Mouse (Mus musculus): ENCODE measurements around the gene Syngap1. TPM values are rescaled to one million over a fixed set of nuclear protein-coding genes. Genes with fewer than 3 reads are reported as not detected.

Gene Syngap1
- total and polyA plus RNA-seq, 2 experiments from 2014 or later, result 6.1 to 90.3 TPM

GRCm38 (mm10) chr17:27001151-27001550 lies 60.1 kb downstream of the Syngap1 start:
- H3K4me1 ChIP-seq (ENCODE audit: insufficient read depth, low read length), result no peaks in the 10 kb centered on the region
- ATAC-seq (ENCODE audit: low FRiP score), result no peak
- 72% methylated on average over 7 of the region's 7 CpGs for WGBS

GRCm38 (mm10) chr17:27001889-27002288 lies 60.8 kb downstream of the Syngap1 start:
- ATAC-seq (ENCODE audit: low FRiP score) (no peak), DNase-seq (ENCODE audit: low spot score) (no peak)
- no peak overlapping the region for H3K4me3 ChIP-seq (ENCODE audit: low read depth, low read length)
- H3K27ac ChIP-seq (ENCODE audit: low read depth, low read length), result no peak overlapping the region
- H3K9ac ChIP-seq (replicated peaks; ENCODE audit: low read length, poor library complexity, severe bottlenecking), result no peak overlapping the region
- no peaks in the 10 kb centered on the region for H3K36me3 ChIP-seq (ENCODE audit: insufficient read depth, low read length)
- no peaks in the 10 kb centered on the region for H3K27me3 ChIP-seq (ENCODE audit: insufficient read depth, low read length)
- H3K4me2 ChIP-seq (ENCODE audit: low read depth, low read length, poor library complexity, severe bottlenecking), result no peak overlapping the region
- no peaks in the 10 kb centered on the region for H3K4me1 ChIP-seq (ENCODE audit: insufficient read depth, low read length)
- WGBS, result 42% methylated on average over 6 of the region's 6 CpGs
- no peaks in the 10 kb centered on the region for H3K9me3 ChIP-seq (ENCODE audit: low read length)
- peak; percentile 63 for TF ChIP-seq CTCF (IDR thresholded peaks at IDR 0.05)

More at GRCm38 (mm10) chr17:27001151-27001550, 60.1 kb downstream of the Syngap1 start:
- H3K27ac ChIP-seq (ENCODE audit: low read depth, low read length), result no peak overlapping the region
- H3K9ac ChIP-seq (replicated peaks; ENCODE audit: low read length, poor library complexity, severe bottlenecking), result no peak overlapping the region
- H3K9me3 ChIP-seq (ENCODE audit: low read length), result no peaks in the 10 kb centered on the region
- no peaks in the 10 kb centered on the region for H3K36me3 ChIP-seq (ENCODE audit: insufficient read depth, low read length)
- no peak for DNase-seq (ENCODE audit: low spot score)
- TF ChIP-seq CTCF (IDR thresholded peaks at IDR 0.05), result peak; percentile 17; the same call in 1 of the 2 replicates
- no peaks in the 10 kb centered on the region for H3K27me3 ChIP-seq (ENCODE audit: insufficient read depth, low read length)
- no peak overlapping the region for H3K4me3 ChIP-seq (ENCODE audit: low read depth, low read length)
- H3K4me2 ChIP-seq (ENCODE audit: low read depth, low read length, poor library complexity, severe bottlenecking), result no peak overlapping the region

GRCm38 (mm10) chr17:27004431-27004830 lies 63.4 kb downstream of the Syngap1 start:
- H3K27me3 ChIP-seq (ENCODE audit: insufficient read depth, low read length), result no peaks in the 10 kb centered on the region
- no peak overlapping the region for H3K27ac ChIP-seq (ENCODE audit: low read depth, low read length)
- H3K4me2 ChIP-seq (ENCODE audit: low read depth, low read length, poor library complexity, severe bottlenecking), result no peak overlapping the region
- H3K9me3 ChIP-seq (ENCODE audit: low read length), result no peaks in the 10 kb centered on the region
- peak; percentile 75 for TF ChIP-seq CTCF (IDR thresholded peaks at IDR 0.05)
- no peaks in the 10 kb centered on the region for H3K36me3 ChIP-seq (ENCODE audit: insufficient read depth, low read length)
- ATAC-seq (ENCODE audit: low FRiP score) (no peak), DNase-seq (ENCODE audit: low spot score) (peak; percentile 17)
- no peak overlapping the region for H3K9ac ChIP-seq (replicated peaks; ENCODE audit: low read length, poor library complexity, severe bottlenecking)
- no peaks in the 10 kb centered on the region for H3K4me1 ChIP-seq (ENCODE audit: insufficient read depth, low read length)
- no peak overlapping the region for H3K4me3 ChIP-seq (ENCODE audit: low read depth, low read length)
- WGBS, result 40% methylated on average over 9 of the region's 9 CpGs

GRCm38 (mm10) chr17:27004903-27005485 lies 63.9 kb downstream of the Syngap1 start:
- no peak for TF ChIP-seq CTCF (IDR thresholded peaks at IDR 0.05)
- H3K4me2 ChIP-seq (ENCODE audit: low read depth, low read length, poor library complexity, severe bottlenecking), result no peak overlapping the region
- no peaks in the 10 kb centered on the region for H3K4me1 ChIP-seq (ENCODE audit: insufficient read depth, low read length)
- no peak for DNase-seq (ENCODE audit: low spot score)
- no peaks in the 10 kb centered on the region for H3K27me3 ChIP-seq (ENCODE audit: insufficient read depth, low read length)
- H3K27ac ChIP-seq (ENCODE audit: low read depth, low read length), result no peak overlapping the region
- no peak overlapping the region for H3K9ac ChIP-seq (replicated peaks; ENCODE audit: low read length, poor library complexity, severe bottlenecking)
- no peak overlapping the region for H3K4me3 ChIP-seq (ENCODE audit: low read depth, low read length)
- WGBS, result 42% methylated on average over 19 of the region's 19 CpGs
- H3K9me3 ChIP-seq (ENCODE audit: low read length), result no peaks in the 10 kb centered on the region
- no peaks in the 10 kb centered on the region for H3K36me3 ChIP-seq (ENCODE audit: insufficient read depth, low read length)
- ATAC-seq (ENCODE audit: low FRiP score), result no peak

GRCm38 (mm10) chr17:27005644-27006043 lies 64.6 kb downstream of the Syngap1 start:
- no peaks in the 10 kb centered on the region for H3K9me3 ChIP-seq (ENCODE audit: low read length)
- H3K4me3 ChIP-seq (ENCODE audit: low read depth, low read length), result no peak overlapping the region
- DNase-seq (ENCODE audit: low spot score) (no peak), ATAC-seq (ENCODE audit: low FRiP score) (no peak)
- H3K4me1 ChIP-seq (ENCODE audit: insufficient read depth, low read length), result no peaks in the 10 kb centered on the region
- H3K9ac ChIP-seq (replicated peaks; ENCODE audit: low read length, poor library complexity, severe bottlenecking), result no peak overlapping the region
- H3K36me3 ChIP-seq (ENCODE audit: insufficient read depth, low read length), result no peaks in the 10 kb centered on the region
- no peaks in the 10 kb centered on the region for H3K27me3 ChIP-seq (ENCODE audit: insufficient read depth, low read length)
- whole genome bisulfite sequencing, result 67% methylated on average over 11 of the region's 11 CpGs
- no peak overlapping the region for H3K27ac ChIP-seq (ENCODE audit: low read depth, low read length)
- no peak overlapping the region for H3K4me2 ChIP-seq (ENCODE audit: low read depth, low read length, poor library complexity, severe bottlenecking)
- TF ChIP-seq CTCF (IDR thresholded peaks at IDR 0.05), result no peak

GRCm38 (mm10) chr17:27008277-27008676 lies 67.2 kb downstream of the Syngap1 start:
- WGBS, result 80% methylated on average over 2 of the region's 2 CpGs
- no peak overlapping the region for H3K9ac ChIP-seq (replicated peaks; ENCODE audit: low read length, poor library complexity, severe bottlenecking)
- H3K4me1 ChIP-seq (ENCODE audit: insufficient read depth, low read length), result no peaks in the 10 kb centered on the region
- H3K9me3 ChIP-seq (ENCODE audit: low read length), result no peaks in the 10 kb centered on the region
- no peak for TF ChIP-seq CTCF (IDR thresholded peaks at IDR 0.05)
- H3K36me3 ChIP-seq (ENCODE audit: insufficient read depth, low read length), result no peaks in the 10 kb centered on the region
- H3K4me2 ChIP-seq (ENCODE audit: low read depth, low read length, poor library complexity, severe bottlenecking), result no peak overlapping the region
- H3K27me3 ChIP-seq (ENCODE audit: insufficient read depth, low read length), result no peaks in the 10 kb centered on the region
- ATAC-seq (ENCODE audit: low FRiP score) (no peak), DNase-seq (ENCODE audit: low spot score) (no peak)
- H3K4me3 ChIP-seq (ENCODE audit: low read depth, low read length), result no peak overlapping the region
- no peak overlapping the region for H3K27ac ChIP-seq (ENCODE audit: low read depth, low read length)
